Comparison of ENCODE assay signal across 9 mouse cellular contexts in the genomic region with DNA sequence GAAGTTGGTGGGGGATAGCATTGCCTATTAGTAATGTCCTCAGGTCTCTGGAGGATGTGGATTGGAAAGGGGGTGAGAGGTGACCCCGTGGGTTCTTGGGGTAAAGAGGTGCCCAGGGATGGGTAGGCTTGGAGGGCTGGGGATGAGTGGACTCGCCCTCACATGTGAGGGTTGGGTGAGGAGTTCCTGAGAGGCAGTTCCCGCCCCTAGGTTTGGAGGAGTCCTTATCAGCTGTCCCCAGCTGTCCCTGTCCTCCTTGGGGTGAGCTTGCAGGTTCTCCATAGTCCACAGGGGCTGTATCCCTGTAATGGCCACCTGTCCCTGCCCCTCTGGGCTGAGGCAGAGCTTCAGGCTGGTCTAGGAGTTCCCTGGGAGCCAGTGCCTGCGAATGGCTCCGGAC. TPM values are rescaled to one million over a fixed set of nuclear protein-coding genes. Genes with fewer than 3 reads are reported as not detected.
A peak's percentile ranks its signal among the peaks of the same experiment; 100 is the strongest.
DNase-seq lines count a peak whose midpoint lies in the region; ATAC-seq and TF ChIP-seq lines count a peak whose summit lies in the region.
"Had no signal": no experiment of that assay in that cellular context is flagged by ENCODE, and none has a peak within 500 bp of the region (broad histone marks: within the 10 kb centered on the region; RNA-seq: fewer than 3 reads in every experiment).

No protein-coding gene starts in this region.

- H3K9me3 ChIP-seq in kidney, embryonic 16.5 days (ENCODE audit: low read length) = no peaks in the 10 kb centered on the region
- no peaks in the 10 kb centered on the region for H3K9me3 ChIP-seq in embryonic facial prominence, embryonic 11.5 days (replicated peaks; ENCODE audit: control insufficient read depth, low read length)
- no peaks in the 10 kb centered on the region for H3K9me3 ChIP-seq in limb, embryonic 11.5 days (ENCODE audit: control insufficient read depth, low read length)

- 80% methylated on average over 5 of the region's 5 CpGs for WGBS in kidney, embryonic 16.5 days
- WGBS in embryonic facial prominence, embryonic 11.5 days = 82% methylated on average over 5 of the region's 5 CpGs
- WGBS in limb, embryonic 11.5 days = 86% methylated on average over 5 of the region's 5 CpGs
- WGBS in small intestine, adult 2 months = 48% methylated on average over 5 of the region's 5 CpGs

- no peak for TF ChIP-seq CTCF in small intestine, adult 2 months (IDR thresholded peaks at IDR 0.05; ENCODE audit: extremely low read depth, insufficient read length, insufficient replicate concordance, low read depth, low read length)

- H3K9ac ChIP-seq in kidney, embryonic 16.5 days (replicated peaks; ENCODE audit: low read length) = peak overlapping the region; percentile 98
- H3K9ac ChIP-seq in embryonic facial prominence, embryonic 11.5 days (replicated peaks; ENCODE audit: low read length) = peak overlapping the region; percentile 87
- H3K9ac ChIP-seq in limb, embryonic 11.5 days (ENCODE audit: low read length) = no peak overlapping the region; the same call in 1 of the 2 replicates

- peaks cover 36% of the 10 kb centered on the region for H3K4me1 ChIP-seq in kidney, embryonic 16.5 days (ENCODE audit: insufficient read depth, low read length)
- peaks cover 13% of the 10 kb centered on the region for H3K4me1 ChIP-seq in embryonic facial prominence, embryonic 11.5 days (ENCODE audit: control insufficient read depth, insufficient read depth, low read length)
- H3K4me1 ChIP-seq in limb, embryonic 11.5 days (ENCODE audit: control insufficient read depth, insufficient read depth, low read length) = peaks cover 18% of the 10 kb centered on the region
- peaks cover 43% of the 10 kb centered on the region for H3K4me1 ChIP-seq in small intestine, adult 2 months (ENCODE audit: control insufficient read depth, insufficient read depth, insufficient read length, low read length)

- H3K4me3 ChIP-seq in kidney, embryonic 16.5 days (ENCODE audit: low read length) = peak overlapping the region; percentile 92
- peak overlapping the region; percentile 73; the same call in 1 of the 2 replicates for H3K4me3 ChIP-seq in embryonic facial prominence, embryonic 11.5 days (ENCODE audit: low read depth, low read length)
- H3K4me3 ChIP-seq in limb, embryonic 11.5 days (ENCODE audit: low read depth, low read length) = peak overlapping the region; percentile 14; the same call in 1 of the 2 replicates
- H3K4me3 ChIP-seq in small intestine, adult 2 months (ENCODE audit: low read depth, low read length) = peak overlapping the region; percentile 93; the same call in 1 of the 2 replicates

- no peaks in the 10 kb centered on the region for H3K27me3 ChIP-seq in kidney, embryonic 16.5 days (ENCODE audit: insufficient read depth, low read length)
- no peaks in the 10 kb centered on the region for H3K27me3 ChIP-seq in embryonic facial prominence, embryonic 11.5 days (ENCODE audit: control insufficient read depth, insufficient read depth, low read length)
- no peaks in the 10 kb centered on the region for H3K27me3 ChIP-seq in limb, embryonic 11.5 days (ENCODE audit: control insufficient read depth, insufficient read depth, low read length)
- no peaks in the 10 kb centered on the region for H3K27me3 ChIP-seq in small intestine, adult 2 months (ENCODE audit: control insufficient read depth, insufficient read depth, low read length)

- H3K36me3 ChIP-seq in kidney, embryonic 16.5 days (ENCODE audit: insufficient read depth, low read length) = peaks cover 29% of the 10 kb centered on the region
- peaks cover 8% of the 10 kb centered on the region for H3K36me3 ChIP-seq in embryonic facial prominence, embryonic 11.5 days (replicated peaks; ENCODE audit: control insufficient read depth, insufficient read depth, low read depth, low read length)
- peaks cover 28% of the 10 kb centered on the region for H3K36me3 ChIP-seq in limb, embryonic 11.5 days (ENCODE audit: control insufficient read depth, insufficient read depth, low read length)
- H3K36me3 ChIP-seq in small intestine, adult 2 months (ENCODE audit: control insufficient read depth, insufficient read depth, low read length) = peaks cover 26% of the 10 kb centered on the region

- H3K27ac ChIP-seq in kidney, embryonic 16.5 days (ENCODE audit: low read length) = no peak overlapping the region
- no peak overlapping the region for H3K27ac ChIP-seq in embryonic facial prominence, embryonic 11.5 days (replicated peaks; ENCODE audit: low read depth, low read length)
- H3K27ac ChIP-seq in limb, embryonic 11.5 days (replicated peaks; ENCODE audit: low read depth, low read length) = no peak overlapping the region
- no peak overlapping the region for H3K27ac ChIP-seq in small intestine, adult 2 months (ENCODE audit: insufficient read depth, low read depth, low read length)

- no peak for DNase-seq in kidney, postnatal 4 days
- DNase-seq in embryonic facial prominence, embryonic 11.5 days (ENCODE audit: low spot score) = no peak
- DNase-seq in limb, embryonic 11.5 days (ENCODE audit: low spot score) = no peak
- no peak for DNase-seq in gastrocnemius, adult 8-10 months (ENCODE audit: low spot score in 2 of 2)
- DNase-seq in left cerebral cortex, adult 9 months (ENCODE audit: low spot score in 2 of 2) = no peak
- no peak for DNase-seq in layer of hippocampus, postnatal 36 days

- ATAC-seq in kidney, embryonic 16.5 days (ENCODE audit: low FRiP score, low TSS enrichment) = no peak
- ATAC-seq in embryonic facial prominence, embryonic 11.5 days (replicated peaks; ENCODE audit: insufficient number of reproducible peaks, low FRiP score, low TSS enrichment, low read depth) = no peak
- ATAC-seq in limb, embryonic 11.5 days (ENCODE audit: insufficient number of reproducible peaks, low FRiP score, low TSS enrichment, low read depth) = no peak
- ATAC-seq: activated CD4-positive, CD25-positive, alpha-beta regulatory T cell, adult 4 months had no signal

- H3K4me2 ChIP-seq in kidney, embryonic 16.5 days (replicated peaks; ENCODE audit: low read depth, low read length) = peak overlapping the region; percentile 96
- peak overlapping the region; percentile 93 for H3K4me2 ChIP-seq in embryonic facial prominence, embryonic 11.5 days (ENCODE audit: low read depth, low read length)
- peak overlapping the region; percentile 84 for H3K4me2 ChIP-seq in limb, embryonic 11.5 days (ENCODE audit: low read depth, severe bottlenecking)

- TF ChIP-seq POLR2A in small intestine, adult 2 months (IDR thresholded peaks at IDR 0.05; ENCODE audit: low read depth, low read length) = no peak

RNA-seq across cellular contexts. Expression of a gene that starts 1.7 kb away (rescaled TPM):
- polyA plus RNA-seq in kidney, embryonic 16.5 days (2015; fragmentation: Nextera tagmentation; extraction: Ambion mirVana) = 954 and 1,048 TPM in 2 replicates
- 630 and 667 TPM in 2 replicates for polyA plus RNA-seq in embryonic facial prominence, embryonic 11.5 days (2014; fragmentation: Nextera tagmentation; extraction: Ambion mirVana)
- 633 and 674 TPM in 2 replicates for polyA plus RNA-seq in limb, embryonic 11.5 days (2014; fragmentation: Nextera tagmentation; extraction: Ambion mirVana)
- polyA plus RNA-seq in small intestine, adult 2 months (2012; rRNA removed) = 1,266 and 1,465 TPM in 2 replicates
- 100 to 1,000 TPM; 524 to 920 (median 651) TPM for total RNA-seq in gastrocnemius, adult 8-10 months (2022)
- 100 to 1,000 TPM; 555 to 610 TPM for total RNA-seq in layer of hippocampus, postnatal 36 days (2021)

RNA-seq across cellular contexts. Expression of a gene that starts 10.5 kb away (rescaled TPM):
- polyA plus RNA-seq in kidney, embryonic 16.5 days (2015; fragmentation: Nextera tagmentation; extraction: Ambion mirVana) = 0.05 and 0.12 TPM in 2 replicates
- 0.14 and 0.21 TPM in 2 replicates for polyA plus RNA-seq in embryonic facial prominence, embryonic 11.5 days (2014; fragmentation: Nextera tagmentation; extraction: Ambion mirVana)
- not detected in 2 replicates for polyA plus RNA-seq in limb, embryonic 11.5 days (2014; fragmentation: Nextera tagmentation; extraction: Ambion mirVana)
- 8.3 and 19.2 TPM in 2 replicates for polyA plus RNA-seq in small intestine, adult 2 months (2012; rRNA removed)
- total RNA-seq in gastrocnemius, adult 8-10 months (2022) = under 1 TPM; 0.39 to 0.86 (median 0.73) TPM
- 100 to 1,000 TPM; 106 to 118 TPM for total RNA-seq in layer of hippocampus, postnatal 36 days (2021)
- polyA plus RNA-seq: activated CD4-positive, CD25-positive, alpha-beta regulatory T cell, adult 4 months had no signal

RNA-seq across cellular contexts. Expression of a gene that starts 17.1 kb away (rescaled TPM):
- 0.75 and 0.81 TPM in 2 replicates for polyA plus RNA-seq in kidney, embryonic 16.5 days (2015; fragmentation: Nextera tagmentation; extraction: Ambion mirVana)
- 0.77 TPM in 1 of 2 replicates, not detected in the other for polyA plus RNA-seq in embryonic facial prominence, embryonic 11.5 days (2014; fragmentation: Nextera tagmentation; extraction: Ambion mirVana)
- 0.45 and 0.94 TPM in 2 replicates for polyA plus RNA-seq in limb, embryonic 11.5 days (2014; fragmentation: Nextera tagmentation; extraction: Ambion mirVana)
- 0.11 and 0.52 TPM in 2 replicates for polyA plus RNA-seq in small intestine, adult 2 months (2012; rRNA removed)
- total RNA-seq in gastrocnemius, adult 8-10 months (2022) = 10 to 100 TPM in 3 of 4 experiments, 1 to 10 TPM in 1; 9.9 to 15.9 (median 10.2) TPM
- total RNA-seq in layer of hippocampus, postnatal 36 days (2021) = 1 to 10 TPM; 2.4 to 2.5 TPM

RNA-seq across cellular contexts. Expression of a gene that starts 24.0 kb away (rescaled TPM):
- 81.2 and 92.3 TPM in 2 replicates for polyA plus RNA-seq in kidney, embryonic 16.5 days (2015; fragmentation: Nextera tagmentation; extraction: Ambion mirVana)
- 150 and 157 TPM in 2 replicates for polyA plus RNA-seq in embryonic facial prominence, embryonic 11.5 days (2014; fragmentation: Nextera tagmentation; extraction: Ambion mirVana)
- 171 and 175 TPM in 2 replicates for polyA plus RNA-seq in limb, embryonic 11.5 days (2014; fragmentation: Nextera tagmentation; extraction: Ambion mirVana)
- polyA plus RNA-seq in small intestine, adult 2 months (2012; rRNA removed) = 101 and 163 TPM in 2 replicates
- total RNA-seq in gastrocnemius, adult 8-10 months (2022) = 100 to 1,000 TPM; 381 to 451 (median 390) TPM
- total RNA-seq in layer of hippocampus, postnatal 36 days (2021) = 10 to 100 TPM; 67.0 to 70.2 TPM

RNA-seq across cellular contexts. Expression of a gene that starts 36.8 kb away (rescaled TPM):
- polyA plus RNA-seq in kidney, embryonic 16.5 days (2015; fragmentation: Nextera tagmentation; extraction: Ambion mirVana) = 84.2 and 87.0 TPM in 2 replicates
- polyA plus RNA-seq in embryonic facial prominence, embryonic 11.5 days (2014; fragmentation: Nextera tagmentation; extraction: Ambion mirVana) = 65.6 and 67.3 TPM in 2 replicates
- polyA plus RNA-seq in limb, embryonic 11.5 days (2014; fragmentation: Nextera tagmentation; extraction: Ambion mirVana) = 67.2 and 70.9 TPM in 2 replicates
- 76.0 and 138 TPM in 2 replicates for polyA plus RNA-seq in small intestine, adult 2 months (2012; rRNA removed)
- total RNA-seq in gastrocnemius, adult 8-10 months (2022) = 10 to 100 TPM; 17.6 to 21.1 (median 20.1) TPM
- 10 to 100 TPM; 64.6 to 68.3 TPM for total RNA-seq in layer of hippocampus, postnatal 36 days (2021)

Comparison
In these comparisons a context has a peak if more than half of its experiments do, and no peak if none do; other contexts are left out.
1. H3K4me3 ChIP-seq: peak in every context shown above with its lines; median percentile 93 in small intestine, adult 2 months; 92 in kidney, embryonic 16.5 days; 73 in embryonic facial prominence, embryonic 11.5 days; 14 in limb, embryonic 11.5 days.